Mouse (Mus musculus) bone marrow, adult 2 months (tissue): ENCODE data around the gene Gm13090.

Source experiments
- CTCF ChIP-seq: fragments of 200-500 bp; IDR thresholded peaks from 2 replicates; pipeline ENCODE4 v1.5.1; 2011; ENCODE audit warnings: low read length, control low read depth; ENCODE audit not compliant: control insufficient read depth, insufficient read depth
- POLR2A ChIP-seq: fragments of 200-500 bp; IDR thresholded peaks from 2 replicates; pipeline ENCODE4 v1.6.1; 2011; ENCODE audit warnings: low read depth, mild to moderate bottlenecking, control low read depth, low read length, borderline replicate concordance; ENCODE audit not compliant: control insufficient read depth

DNA sequence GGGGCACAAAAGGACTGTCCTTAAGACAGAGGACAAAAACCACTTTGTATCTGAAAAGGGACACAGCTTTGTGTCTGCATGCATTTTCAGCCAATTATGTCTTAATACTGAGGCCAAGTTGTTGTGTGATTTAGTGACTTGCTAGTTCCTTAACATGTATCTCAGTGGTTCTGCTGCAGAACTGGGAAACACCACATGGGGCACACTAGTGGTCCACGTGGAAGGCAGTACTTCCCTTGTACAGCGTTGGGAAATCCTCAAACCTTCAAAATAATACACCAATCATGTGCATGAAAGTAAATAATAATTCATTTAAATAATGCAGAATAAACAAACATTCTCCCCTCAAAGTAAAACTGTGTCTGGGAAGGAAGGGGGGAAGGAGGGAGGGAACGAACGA lies 20.6 kb upstream of the Gm13090 start:
- TF ChIP-seq CTCF (no peak), POLR2A (no peak)
